Mouse (Mus musculus): ENCODE measurements around the gene Apoa2.

GRCm38 (mm10) chr1:171258921-171259320 lies 34.1 kb downstream of the Apoa2 start:
- TF ChIP-seq CTCF (IDR thresholded peaks at IDR 0.05; ENCODE audit: borderline replicate concordance, insufficient read depth, low read length) (no peak), POLR2A (IDR thresholded peaks at IDR 0.05; ENCODE audit: low read depth, low read length) (no peak)

Measured in embryonic fibroblast, embryonic 13.5 days (primary cell).